Mouse (Mus musculus): ENCODE data around the gene Snd1. TPM values are rescaled to one million over a fixed set of nuclear protein-coding genes. Genes with fewer than 3 reads are reported as not detected.

Snd1 gene
- polyA plus RNA-seq, 1 experiment from 2014 or later, result 143 TPM

DNA sequence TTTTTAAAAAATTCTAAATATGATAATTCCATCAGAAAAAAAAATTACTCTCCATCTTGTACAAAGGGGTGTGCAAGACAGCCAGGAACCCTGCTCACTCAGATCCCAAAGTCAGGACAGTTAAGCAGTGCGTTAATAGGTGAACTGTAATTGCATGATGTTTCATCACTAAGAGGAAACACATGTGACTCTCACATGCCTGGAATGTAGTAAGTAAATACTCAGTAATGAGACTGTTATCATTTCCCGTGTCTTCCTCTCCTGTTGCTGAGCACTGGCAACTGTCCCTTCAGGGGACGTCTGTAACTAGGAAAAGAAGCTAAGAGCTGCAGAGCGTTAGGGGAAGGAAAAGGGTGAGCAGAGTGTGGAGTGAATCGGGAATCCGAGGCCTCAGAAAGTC is 229.7 kb downstream of the Snd1 start:
- 47% methylated on average over 6 of the region's 6 CpGs for WGBS
- Histone ChIP-seq H3K4me2 (replicated peaks) (no peak overlapping the region), H3K27ac (no peak overlapping the region), H3K9ac (no peak overlapping the region), H3K4me1 (peaks cover 24% of the 10 kb centered on the region), H3K4me3 (no peak overlapping the region), H3K9me3 (no peaks in the 10 kb centered on the region), H3K36me3 (peaks cover 32% of the 10 kb centered on the region), H3K27me3 (no peaks in the 10 kb centered on the region)
- no peak for ATAC-seq (ENCODE audit: low FRiP score, low read depth)

DNA sequence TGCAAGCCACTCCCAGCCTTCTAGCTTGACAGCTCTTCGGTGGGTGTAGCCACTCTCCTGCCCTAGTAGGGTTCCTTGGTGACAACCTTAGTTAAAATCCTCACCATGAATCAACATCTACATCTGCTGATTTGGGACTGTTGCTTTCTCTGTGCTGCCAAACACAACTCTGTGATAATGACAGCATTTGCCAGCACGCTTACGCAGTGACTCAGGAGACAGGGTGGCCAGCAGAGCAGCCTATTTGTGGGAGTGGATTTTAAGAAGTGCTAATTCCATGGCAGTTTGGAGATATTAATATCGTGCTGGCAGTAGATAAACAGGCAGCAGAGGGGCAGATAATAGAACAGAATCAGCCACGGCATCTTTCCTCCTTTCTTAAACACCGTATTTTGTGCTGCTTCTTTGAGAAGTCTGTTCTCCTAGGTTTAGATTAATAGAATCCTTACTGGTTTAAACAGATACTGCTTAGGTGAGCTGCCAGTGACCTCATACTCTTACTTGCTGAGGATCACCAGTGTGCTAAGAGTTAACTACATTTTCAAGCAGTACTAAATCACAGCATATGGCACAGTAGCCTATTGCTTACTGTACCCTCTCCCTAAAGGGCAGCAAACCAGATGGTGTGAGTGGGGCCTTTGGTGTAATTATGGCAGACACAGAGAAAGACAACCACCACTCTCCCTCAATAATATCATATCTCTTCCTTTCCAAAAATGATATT is 230.6 kb downstream of the Snd1 start:
- WGBS, result 77% methylated on average over 6 of the region's 6 CpGs
- Histone ChIP-seq H3K27me3 (no peaks in the 10 kb centered on the region), H3K4me3 (no peak overlapping the region), H3K9ac (0 out of 2 replicates have a peak overlapping the region, but pooled peaks have one; percentile 35), H3K9me3 (no peaks in the 10 kb centered on the region), H3K27ac (no peak overlapping the region), H3K4me2 (replicated peaks) (no peak overlapping the region), H3K4me1 (peaks cover 24% of the 10 kb centered on the region), H3K36me3 (peaks cover 36% of the 10 kb centered on the region)
- ATAC-seq (ENCODE audit: low FRiP score, low read depth), result no peak

DNA sequence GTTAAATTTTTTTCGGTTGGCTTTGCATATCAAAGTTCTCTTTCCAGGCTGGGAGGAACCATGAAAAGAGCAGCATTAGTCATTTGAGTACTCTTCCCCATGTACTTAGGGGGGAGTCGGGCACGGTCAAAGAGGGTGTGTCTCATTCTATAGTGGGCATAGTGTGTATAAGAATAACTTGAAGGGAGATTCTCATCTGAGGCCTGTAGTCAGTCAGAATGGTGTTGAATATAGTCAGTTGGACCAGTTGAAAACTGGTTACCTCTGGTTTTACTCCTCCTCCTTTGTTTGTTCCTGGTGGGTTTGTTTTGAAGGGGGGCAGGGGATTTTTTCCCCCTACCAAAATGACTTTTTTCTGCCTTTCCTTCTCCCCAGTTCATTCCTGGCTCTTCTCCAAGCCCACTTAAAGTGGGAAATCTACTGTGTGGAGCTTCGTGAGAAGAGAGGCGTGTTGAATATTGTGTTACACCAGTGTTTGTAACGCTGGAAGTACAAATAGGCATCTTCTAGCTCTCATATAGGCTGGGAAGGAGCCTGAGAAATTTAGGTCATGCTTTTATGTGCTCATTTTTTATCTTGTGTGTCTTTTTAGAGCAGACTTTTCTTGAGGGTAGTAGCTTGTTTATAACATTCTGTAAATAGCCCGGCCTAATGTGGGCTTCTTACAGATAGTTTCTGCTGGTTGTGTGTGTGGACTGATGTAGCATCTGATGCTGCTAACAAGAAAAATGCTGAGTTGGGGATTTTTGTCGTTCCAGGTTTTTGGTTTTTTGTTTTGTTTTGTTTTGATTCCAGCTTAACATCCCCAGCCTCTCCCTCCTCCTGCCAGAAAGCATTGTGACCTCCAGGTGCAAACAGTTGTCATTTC is 231.4 kb downstream of the Snd1 start:
- no peaks in the 10 kb centered on the region for H3K27me3 ChIP-seq
- H3K27ac ChIP-seq, result no peak overlapping the region
- H3K4me3 ChIP-seq, result no peak overlapping the region
- ATAC-seq (ENCODE audit: low FRiP score, low read depth), result no peak
- H3K36me3 ChIP-seq, result peaks cover 30% of the 10 kb centered on the region
- H3K4me2 ChIP-seq (replicated peaks), result no peak overlapping the region
- no peak overlapping the region for H3K9ac ChIP-seq
- peaks cover 24% of the 10 kb centered on the region for H3K4me1 ChIP-seq
- no peaks in the 10 kb centered on the region for H3K9me3 ChIP-seq
- 67% methylated on average over 8 of the region's 8 CpGs for WGBS

DNA sequence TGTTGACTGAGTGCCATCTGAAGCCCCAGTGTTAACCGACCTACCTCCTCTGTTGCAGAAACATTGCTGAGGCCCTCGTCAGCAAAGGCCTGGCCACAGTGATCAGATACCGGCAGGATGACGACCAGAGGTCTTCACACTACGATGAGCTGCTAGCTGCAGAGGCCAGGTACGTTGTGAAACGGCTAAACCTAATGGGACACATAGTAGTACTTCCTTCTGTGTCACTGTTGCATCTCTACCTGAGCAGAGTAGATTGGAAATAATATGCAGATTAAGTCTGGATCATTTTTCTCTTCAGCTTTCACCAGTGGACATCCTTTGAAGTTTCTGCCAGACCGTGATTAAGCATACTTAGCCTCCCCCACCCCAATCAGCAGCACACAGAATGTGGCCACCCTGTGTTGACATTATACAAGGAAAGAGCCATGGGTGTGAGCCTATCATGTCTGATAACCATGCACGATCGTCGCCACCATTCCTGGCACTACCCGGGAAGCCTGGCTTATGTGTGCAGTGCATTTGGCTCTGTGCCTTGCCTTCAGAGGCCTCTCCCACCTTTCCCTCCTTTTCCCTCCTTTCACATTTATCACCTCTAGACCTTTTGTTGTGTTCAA is 232.1 kb downstream of the Snd1 start:
- Histone ChIP-seq H3K27ac (no peak overlapping the region), H3K36me3 (peaks cover 32% of the 10 kb centered on the region), H3K4me2 (replicated peaks) (no peak overlapping the region), H3K4me3 (no peak overlapping the region), H3K27me3 (no peaks in the 10 kb centered on the region), H3K9ac (no peak overlapping the region), H3K4me1 (peaks cover 24% of the 10 kb centered on the region), H3K9me3 (no peaks in the 10 kb centered on the region)
- ATAC-seq (ENCODE audit: low FRiP score, low read depth), result no peak
- 80% methylated on average over 12 of the region's 12 CpGs for WGBS

DNA sequence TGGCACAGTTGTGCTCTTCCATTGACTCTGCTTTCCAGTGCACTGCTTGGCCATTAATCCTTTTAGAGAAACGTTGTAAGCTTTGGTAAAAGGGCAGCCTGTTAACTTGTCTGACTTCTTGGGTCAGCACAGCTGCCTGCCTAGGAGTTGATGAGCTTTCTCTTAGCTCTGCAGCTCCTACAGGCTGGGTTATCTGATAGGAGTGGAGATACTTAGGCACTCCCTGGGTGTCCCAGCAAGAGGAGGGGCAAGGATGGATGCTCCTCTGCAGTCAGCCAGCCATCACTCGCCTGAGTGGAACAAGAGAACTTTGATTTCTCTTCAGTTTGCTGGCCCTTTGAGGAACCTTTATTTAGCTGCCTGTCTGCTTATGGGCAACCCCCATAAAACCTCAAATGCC is 235.1 kb downstream of the Snd1 start:
- no peak overlapping the region for H3K4me2 ChIP-seq (replicated peaks)
- no peak overlapping the region for H3K4me3 ChIP-seq
- H3K36me3 ChIP-seq, result peaks cover 37% of the 10 kb centered on the region
- ATAC-seq (ENCODE audit: low FRiP score, low read depth), result no peak
- H3K9me3 ChIP-seq, result no peaks in the 10 kb centered on the region
- H3K27me3 ChIP-seq, result no peaks in the 10 kb centered on the region
- peaks cover 19% of the 10 kb centered on the region for H3K4me1 ChIP-seq
- no peak overlapping the region for H3K27ac ChIP-seq
- 35% methylated on average over 2 of the region's 2 CpGs for WGBS
- H3K9ac ChIP-seq, result no peak overlapping the region

DNA sequence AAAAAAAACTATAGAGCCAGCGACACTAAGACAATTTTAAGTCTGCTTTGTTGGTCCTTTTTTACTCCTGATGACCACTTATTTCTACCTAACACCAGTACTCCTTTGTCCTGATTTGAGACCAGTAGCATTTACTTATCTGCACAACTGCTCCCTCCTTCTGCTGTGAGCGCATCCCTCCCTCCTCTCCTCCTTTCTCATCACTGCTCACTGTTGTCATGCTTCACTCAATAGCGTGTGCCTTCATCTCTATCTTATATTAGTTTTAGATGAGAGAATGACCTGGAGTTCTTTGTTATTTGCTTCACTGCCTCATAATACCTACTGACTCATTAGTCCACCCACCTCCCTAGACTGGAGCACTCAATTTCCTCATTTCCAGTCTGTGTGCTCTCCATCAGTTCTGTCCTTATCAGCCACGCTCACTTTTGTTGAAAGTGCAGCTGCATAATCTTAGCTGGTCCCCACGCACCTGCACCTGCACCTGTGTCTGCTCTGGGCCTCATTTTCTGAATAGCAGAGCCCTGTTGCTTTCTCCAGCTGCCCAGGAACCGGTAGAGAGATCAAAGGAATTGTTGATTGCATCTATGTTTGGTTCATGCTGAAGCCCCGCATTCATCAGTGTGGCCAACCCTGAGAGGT is 242.4 kb downstream of the Snd1 start:
- no peaks in the 10 kb centered on the region for H3K9me3 ChIP-seq
- no peak overlapping the region for H3K9ac ChIP-seq
- H3K27ac ChIP-seq, result no peak overlapping the region
- H3K27me3 ChIP-seq, result no peaks in the 10 kb centered on the region
- H3K36me3 ChIP-seq, result peaks cover 3% of the 10 kb centered on the region; the same call in 1 of the 2 replicates
- ATAC-seq (ENCODE audit: low FRiP score, low read depth), result no peak
- H3K4me1 ChIP-seq, result no peaks in the 10 kb centered on the region
- WGBS, result 56% methylated on average over 7 of the region's 7 CpGs
- H3K4me3 ChIP-seq, result no peak overlapping the region
- no peak overlapping the region for H3K4me2 ChIP-seq (replicated peaks)

DNA sequence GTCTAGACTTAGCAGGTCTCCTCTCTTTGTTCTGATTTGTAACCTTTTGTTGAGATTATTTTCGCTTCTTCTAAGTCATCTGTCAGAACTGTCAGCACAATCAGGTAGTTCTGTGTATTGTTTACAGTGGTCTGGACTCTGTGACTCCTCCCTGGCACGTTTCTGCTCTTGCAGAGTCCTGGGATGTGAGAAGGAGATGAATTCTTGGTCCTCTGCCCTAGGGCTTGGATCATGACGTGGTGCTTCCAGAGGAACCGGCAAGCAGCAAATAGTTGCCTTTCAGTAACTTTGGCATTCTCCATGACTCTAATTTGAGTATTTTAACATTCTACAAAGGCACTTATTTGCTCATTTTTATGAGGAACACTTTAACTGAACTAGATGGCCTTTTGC is 242.9 kb downstream of the Snd1 start:
- no peak overlapping the region for H3K4me2 ChIP-seq (replicated peaks)
- no peaks in the 10 kb centered on the region for H3K4me1 ChIP-seq
- no peak overlapping the region for H3K9ac ChIP-seq
- ATAC-seq (ENCODE audit: low FRiP score, low read depth), result no peak
- H3K4me3 ChIP-seq, result no peak overlapping the region
- H3K27ac ChIP-seq, result no peak overlapping the region
- H3K27me3 ChIP-seq, result no peaks in the 10 kb centered on the region
- no peaks in the 10 kb centered on the region for H3K36me3 ChIP-seq
- no peaks in the 10 kb centered on the region for H3K9me3 ChIP-seq
- WGBS, result 50% methylated on average over 4 of the region's 4 CpGs

DNA sequence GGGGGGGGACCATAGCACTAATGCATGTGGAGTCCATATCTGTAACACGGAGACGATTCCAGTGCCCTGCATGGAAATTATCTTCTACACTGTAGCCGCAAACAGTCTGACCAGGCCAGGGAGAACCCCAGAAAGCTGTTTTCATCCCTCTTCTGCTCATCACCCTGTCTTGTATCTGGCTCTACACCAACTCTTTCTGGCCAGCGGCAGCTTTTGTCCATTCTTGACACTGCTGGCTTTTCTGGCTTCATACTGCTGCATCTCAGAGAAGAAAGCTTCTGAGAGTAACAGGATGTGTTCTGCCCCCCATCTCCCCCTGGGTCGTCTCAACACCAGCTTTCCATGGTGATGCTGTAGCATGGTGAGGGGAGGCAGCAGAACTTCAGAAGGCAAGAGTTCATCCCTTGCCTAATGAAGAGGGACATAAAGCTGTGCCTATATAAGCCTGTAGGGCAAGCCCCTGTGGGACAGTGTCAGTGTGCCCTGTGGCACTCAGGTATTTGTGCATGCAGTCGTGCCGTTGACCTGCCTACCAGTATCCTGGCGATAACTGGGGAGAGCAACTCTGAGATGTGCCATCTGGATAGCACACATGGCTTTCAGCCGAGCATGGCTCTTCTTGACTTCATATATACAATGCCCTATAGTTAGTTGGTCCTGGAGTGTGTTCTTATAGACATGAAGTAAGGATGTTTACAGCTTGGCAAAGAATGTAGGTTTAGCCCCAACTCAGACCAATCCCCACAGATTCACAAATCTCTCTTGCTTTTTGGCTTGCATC is 245.6 kb downstream of the Snd1 start:
- WGBS, result 87% methylated on average over 9 of the region's 9 CpGs
- Histone ChIP-seq H3K9me3 (no peaks in the 10 kb centered on the region), H3K27ac (no peak overlapping the region), H3K4me2 (replicated peaks) (no peak overlapping the region), H3K27me3 (no peaks in the 10 kb centered on the region), H3K4me1 (no peaks in the 10 kb centered on the region), H3K9ac (no peak overlapping the region), H3K36me3 (peaks cover 6% of the 10 kb centered on the region), H3K4me3 (no peak overlapping the region)
- ATAC-seq (ENCODE audit: low FRiP score, low read depth), result no peak

DNA sequence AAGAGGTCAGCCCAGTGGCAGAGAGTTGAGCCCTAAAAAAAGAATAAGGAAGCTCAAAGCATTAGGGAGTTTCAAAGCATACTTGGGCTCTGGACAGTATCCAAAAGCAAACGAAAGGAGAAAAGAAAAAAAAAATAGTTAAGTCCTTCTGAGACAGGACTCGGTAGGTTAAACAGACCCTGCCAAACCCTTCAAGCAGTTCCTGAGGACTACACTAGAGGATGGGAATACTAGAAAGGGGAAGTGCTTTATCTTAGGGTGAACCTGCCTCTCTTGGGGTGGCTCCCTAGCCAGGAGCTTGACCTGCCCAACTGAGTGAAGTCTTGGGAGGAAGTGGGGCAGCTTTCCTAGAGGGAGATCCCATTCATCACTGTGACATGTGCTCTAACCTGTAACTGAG is 248.1 kb downstream of the Snd1 start:
- H3K9ac ChIP-seq, result no peak overlapping the region
- H3K4me1 ChIP-seq, result no peaks in the 10 kb centered on the region
- H3K9me3 ChIP-seq, result no peaks in the 10 kb centered on the region
- H3K4me3 ChIP-seq, result no peak overlapping the region
- H3K27ac ChIP-seq, result no peak overlapping the region
- H3K27me3 ChIP-seq, result no peaks in the 10 kb centered on the region
- peaks cover 13% of the 10 kb centered on the region for H3K36me3 ChIP-seq
- no peak for ATAC-seq (ENCODE audit: low FRiP score, low read depth)
- H3K4me2 ChIP-seq (replicated peaks), result no peak overlapping the region
- WGBS, result 30% methylated on average over 2 of the region's 2 CpGs

DNA sequence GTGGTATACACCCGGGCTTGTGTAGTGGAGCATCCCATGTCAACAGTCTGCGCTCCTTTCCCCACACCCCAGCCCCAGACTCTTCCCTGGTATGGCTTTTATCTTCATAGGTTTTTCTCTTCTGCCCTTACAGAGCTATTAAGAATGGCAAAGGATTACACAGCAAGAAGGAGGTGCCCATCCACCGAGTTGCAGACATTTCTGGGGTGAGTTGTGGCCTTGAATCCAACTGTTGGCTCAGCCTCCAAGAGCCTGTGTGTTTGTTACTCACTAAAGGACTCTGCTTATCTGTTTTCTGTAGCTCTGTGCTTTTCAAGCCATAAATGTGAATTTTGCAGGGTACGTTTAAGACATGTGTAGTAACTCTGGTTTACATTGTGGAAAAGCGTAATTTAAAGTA is 249.8 kb downstream of the Snd1 start:
- H3K9me3 ChIP-seq, result no peaks in the 10 kb centered on the region
- H3K4me1 ChIP-seq, result peaks cover 12% of the 10 kb centered on the region
- H3K27me3 ChIP-seq, result no peaks in the 10 kb centered on the region
- no peak overlapping the region for H3K4me2 ChIP-seq (replicated peaks)
- H3K36me3 ChIP-seq, result peaks cover 13% of the 10 kb centered on the region
- H3K9ac ChIP-seq, result no peak overlapping the region
- no peak overlapping the region for H3K27ac ChIP-seq
- ATAC-seq (ENCODE audit: low FRiP score, low read depth), result no peak
- H3K4me3 ChIP-seq, result no peak overlapping the region
- 89% methylated on average over 5 of the region's 5 CpGs for WGBS

DNA sequence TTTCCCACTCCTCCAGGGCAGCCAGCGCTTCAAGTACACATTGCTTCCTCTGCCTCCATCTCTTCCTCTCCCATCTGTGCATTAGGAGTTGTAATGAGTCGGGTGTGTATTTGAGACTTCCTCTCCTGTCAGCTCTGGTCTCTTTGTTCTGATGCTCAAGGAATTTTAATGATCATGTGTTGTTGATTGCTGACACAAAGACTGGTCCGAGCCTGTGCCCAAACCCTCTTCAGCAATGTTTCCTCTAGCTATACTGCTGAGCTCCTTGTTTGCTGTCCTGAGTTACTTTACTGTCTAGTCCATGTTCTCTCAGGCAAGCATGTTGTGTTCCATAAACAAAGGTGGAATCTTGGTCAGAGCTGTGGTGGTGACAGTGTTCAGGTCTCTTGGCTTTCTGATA is 254.3 kb downstream of the Snd1 start:
- H3K36me3 ChIP-seq, result peaks cover 10% of the 10 kb centered on the region
- no peak overlapping the region for H3K9ac ChIP-seq
- peaks cover 15% of the 10 kb centered on the region for H3K4me1 ChIP-seq
- no peak overlapping the region for H3K27ac ChIP-seq
- no peak overlapping the region for H3K4me2 ChIP-seq (replicated peaks)
- no peak overlapping the region for H3K4me3 ChIP-seq
- ATAC-seq (ENCODE audit: low FRiP score, low read depth), result no peak
- 23% methylated on average over 3 of the region's 3 CpGs for WGBS
- H3K27me3 ChIP-seq, result no peaks in the 10 kb centered on the region
- H3K9me3 ChIP-seq, result no peaks in the 10 kb centered on the region
